Mouse (Mus musculus) cerebellum, adult 2 months (tissue): Measurements from ENCODE around the gene Plin3. TPM values are rescaled to one million over a fixed set of nuclear protein-coding genes. Genes with fewer than 3 reads are reported as not detected.

Source experiments
- DNase-seq, 2 experiments: peaks; one replicate each; pipeline ENCODE4 v3.0.0; 2021
- H3K27ac ChIP-seq: fragments of 200-500 bp; 2 replicates; pipeline ENCODE4 v1.5.1; 2012; ENCODE audit warnings: low read length, control low read depth, inconsistent platforms; ENCODE audit not compliant: insufficient read depth
- H3K27me3 ChIP-seq: fragments of 200-500 bp; 2 replicates; pipeline ENCODE4 v1.6.1; 2012; ENCODE audit warnings: inconsistent platforms, mild to moderate bottlenecking, low read length, moderate library complexity; ENCODE audit not compliant: control insufficient read depth, insufficient read depth
- H3K4me1 ChIP-seq: fragments of 200-500 bp; 2 replicates; pipeline ENCODE4 v1.6.1; 2011; ENCODE audit warnings: low read length; ENCODE audit not compliant: control insufficient read depth, insufficient read depth
- H3K4me3 ChIP-seq: fragments of 200-500 bp; replicated peaks from 2 replicates; pipeline ENCODE3; 2011; ENCODE audit warnings: mild to moderate bottlenecking, low read depth, low read length, control low read depth; ENCODE audit not compliant: insufficient read depth
- CTCF ChIP-seq: fragments of 200-500 bp; IDR thresholded peaks from 2 replicates; pipeline ENCODE4 v1.5.1; 2011; ENCODE audit warnings: low read depth, mild to moderate bottlenecking, control low read depth, low read length, moderate library complexity, borderline replicate concordance; ENCODE audit not compliant: insufficient read depth
- POLR2A ChIP-seq: fragments of 200-500 bp; IDR thresholded peaks from 2 replicates; pipeline ENCODE4 v1.6.1; 2011; ENCODE audit warnings: low read length, control low read depth, borderline replicate concordance; ENCODE audit not compliant: insufficient read depth
- WGBS: fragments of 180-500 bp; shearing (Covaris S2); methylation state at CpG from one replicate; pipeline ENCODE4 v1.1.7; 2018; 5-methylcytosine and 5-hydroxymethylcytosine counted together
- polyA plus RNA-seq: library from polyadenylated mRNA; depleted of rRNA; stranded (reverse); fragments of >200 nt; gene quantifications from 2 replicates; pipeline ENCODE4 v1.2.3, GENCODE M21; 2012; rRNA removed

Gene Plin3
- polyA plus RNA-seq, result 15.6 and 20.9 TPM in 2 replicates

DNA sequence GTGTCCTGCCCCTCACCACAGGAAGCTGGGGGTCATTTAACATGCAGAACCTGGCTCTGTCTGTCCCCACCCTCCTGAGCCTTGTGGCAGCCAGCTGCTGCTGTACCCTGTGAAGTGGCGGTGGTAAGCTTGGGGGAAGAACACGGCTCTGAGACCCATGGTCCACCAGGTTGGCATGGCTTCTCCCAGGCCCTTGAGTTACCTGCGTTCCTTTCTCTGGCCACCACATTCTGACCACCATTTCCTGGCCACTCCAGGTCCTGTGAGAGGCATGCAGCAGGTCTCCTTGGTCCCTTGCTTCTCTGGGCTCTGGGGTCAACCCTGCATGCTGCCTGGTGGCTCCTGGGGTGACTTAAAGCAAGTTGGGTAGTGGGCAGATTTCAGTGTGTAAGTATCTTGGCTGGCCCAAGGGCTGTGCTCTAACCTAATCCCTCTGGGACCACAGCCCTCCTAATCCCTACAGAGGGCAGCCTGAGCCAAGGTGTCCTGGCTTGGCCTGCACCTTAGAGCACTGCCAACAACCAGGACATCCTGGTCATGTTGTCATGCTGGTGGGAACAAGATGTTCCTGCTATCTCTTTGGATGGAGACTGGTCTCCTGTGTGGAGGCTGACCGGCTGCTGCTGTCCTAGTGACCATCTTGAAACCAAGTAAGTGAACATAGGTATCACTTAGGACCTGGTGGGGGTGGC, at the start of gene Plin3:
Plin3 (minus strand) TSS at position 343 of the 692 bp plus-strand sequence.
- DNase-seq, result peak; percentile 27 to 39
- Histone ChIP-seq H3K4me3 (no peak within 1 kb of the TSS), H3K27ac (no peak within 1 kb of the TSS), H3K27me3 (no peaks in the 10 kb centered on the region), H3K4me1 (peaks cover 23% of the 10 kb centered on the region)
- TF ChIP-seq POLR2A, result no peak
- TF ChIP-seq CTCF, result no peak
- 64% methylated on average over 4 of the region's 4 CpGs for WGBS

GRCm38 (mm10) chr17:56340717-56341116, 48.0 kb upstream of the Plin3 start:
- no peak for TF ChIP-seq CTCF
- no peak for TF ChIP-seq POLR2A
- H3K27me3 ChIP-seq, result no peaks in the 10 kb centered on the region
- DNase-seq, result peak; percentile 75 to 89
- H3K4me1 ChIP-seq, result peaks cover 64% of the 10 kb centered on the region
- no peak overlapping the region for H3K4me3 ChIP-seq
- H3K27ac ChIP-seq, result peak overlapping the region; percentile 86

DNA sequence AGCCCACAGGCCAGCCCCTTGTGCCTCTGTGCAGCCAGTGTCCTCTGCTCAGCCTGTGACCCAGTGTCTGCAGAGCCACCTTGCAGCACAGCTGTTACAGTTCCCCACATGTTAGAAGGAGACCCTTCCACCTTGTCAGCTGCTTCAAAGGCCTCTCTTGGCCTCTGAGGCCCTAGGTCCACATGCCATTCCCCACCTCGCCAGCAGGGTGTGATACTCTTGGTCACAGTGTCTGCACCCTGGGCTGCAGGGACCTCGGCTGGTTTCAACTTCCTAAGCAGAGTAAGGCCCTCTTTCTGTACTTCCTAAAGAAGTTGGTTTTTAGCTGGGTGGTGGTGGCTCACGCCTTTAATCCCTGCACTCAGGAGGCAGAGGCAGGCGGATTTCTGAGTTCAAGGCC, 46.2 kb upstream of the Plin3 start:
- Histone ChIP-seq H3K27me3 (no peaks in the 10 kb centered on the region), H3K27ac (no peak overlapping the region), H3K4me3 (no peak overlapping the region), H3K4me1 (peaks cover 68% of the 10 kb centered on the region)
- DNase-seq, result no peak
- WGBS, result 69% methylated on average over 4 of the region's 4 CpGs
- TF ChIP-seq CTCF (peak; percentile 28; the same call in 1 of the 2 replicates), POLR2A (no peak)

DNA sequence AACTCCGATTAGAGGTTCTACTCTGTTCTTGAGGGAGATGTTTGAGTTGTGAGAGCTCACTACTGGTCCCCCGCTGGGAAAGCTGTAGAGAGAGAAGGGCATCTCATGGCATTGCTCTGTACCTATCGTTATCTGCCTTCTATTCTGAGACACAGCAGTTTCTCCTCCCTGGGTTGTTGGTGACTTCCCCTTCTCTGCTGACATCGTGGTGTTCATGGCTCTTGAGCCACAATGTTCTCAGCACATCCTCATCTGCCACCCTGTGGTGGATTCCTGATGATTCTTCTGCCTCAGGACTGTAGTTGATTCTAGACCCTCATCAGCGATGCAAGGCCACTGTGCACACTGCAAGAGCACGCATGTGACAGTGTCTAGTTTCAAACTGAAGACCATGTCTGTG, 45.1 kb upstream of the Plin3 start:
- H3K27ac ChIP-seq, result no peak overlapping the region
- no peaks in the 10 kb centered on the region for H3K27me3 ChIP-seq
- TF ChIP-seq POLR2A, result no peak
- no peak for TF ChIP-seq CTCF
- WGBS, result 76% methylated on average over 6 of the region's 6 CpGs
- peaks cover 65% of the 10 kb centered on the region for H3K4me1 ChIP-seq
- H3K4me3 ChIP-seq, result no peak overlapping the region
- DNase-seq, result no peak

- no peaks in the 10 kb centered on the region for H3K27me3 ChIP-seq
- peak; percentile 67 to 76 for DNase-seq
- 4% methylated on average over 4 of the region's 4 CpGs for WGBS
- TF ChIP-seq CTCF, result peak; percentile 66; the same call in 1 of the 2 replicates
- TF ChIP-seq POLR2A, result no peak
- H3K4me1 ChIP-seq, result peaks cover 65% of the 10 kb centered on the region
- H3K4me3 ChIP-seq, result no peak overlapping the region
- H3K27ac ChIP-seq, result no peak overlapping the region
Observed at GRCm38 (mm10) chr17:56337190-56337589, 44.5 kb upstream of the Plin3 start.

DNA sequence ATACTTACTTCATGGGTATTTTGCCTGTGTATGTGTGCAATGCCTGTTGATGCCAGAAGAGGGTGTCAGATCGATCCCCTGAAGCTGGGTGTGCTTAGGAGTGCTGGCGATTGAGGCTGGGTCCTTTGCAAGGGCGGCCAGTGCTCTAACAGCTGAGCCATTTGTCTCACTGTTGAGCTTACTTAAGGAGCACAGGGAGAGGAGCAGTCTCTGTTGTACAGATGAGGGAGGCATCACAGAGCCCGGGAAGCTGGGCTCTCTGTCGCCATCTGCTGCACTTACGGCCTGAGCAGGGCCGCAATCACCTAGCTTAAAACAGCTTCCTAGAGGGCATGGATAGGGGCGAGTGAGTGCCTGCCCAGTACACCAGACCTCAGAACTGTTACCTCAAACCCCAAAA, 40.3 kb upstream of the Plin3 start:
- no peak overlapping the region for H3K4me3 ChIP-seq
- no peak for TF ChIP-seq POLR2A
- peak; percentile 54; the same call in 1 of the 2 replicates for TF ChIP-seq CTCF
- no peak for DNase-seq
- peaks cover 68% of the 10 kb centered on the region for H3K4me1 ChIP-seq
- H3K27me3 ChIP-seq, result no peaks in the 10 kb centered on the region
- WGBS, result 37% methylated on average over 8 of the region's 8 CpGs
- H3K27ac ChIP-seq, result no peak overlapping the region

DNA sequence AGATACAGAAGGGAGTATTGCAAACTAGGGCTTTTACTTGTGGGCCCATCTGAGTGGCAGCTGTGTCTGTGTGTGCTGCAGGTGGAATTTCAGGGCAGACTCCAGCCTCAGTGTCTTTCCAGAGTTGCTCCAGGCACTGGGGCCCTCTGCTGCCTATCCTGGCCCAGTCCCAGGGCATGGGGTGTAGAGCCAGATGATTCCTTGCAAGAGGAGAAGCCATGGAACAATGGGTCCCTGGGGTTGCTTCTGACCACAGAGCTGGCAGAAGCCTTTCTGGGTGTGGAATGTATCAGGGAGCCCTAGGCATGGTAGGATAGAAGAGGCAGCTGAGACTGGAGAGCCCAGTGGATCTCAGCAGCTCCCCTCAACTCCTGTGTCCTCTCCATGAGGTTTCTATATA, 38.6 kb upstream of the Plin3 start:
- no peak for TF ChIP-seq POLR2A
- no peak for TF ChIP-seq CTCF
- no peak overlapping the region for H3K27ac ChIP-seq
- no peak for DNase-seq
- no peak overlapping the region for H3K4me3 ChIP-seq
- no peaks in the 10 kb centered on the region for H3K27me3 ChIP-seq
- peaks cover 53% of the 10 kb centered on the region for H3K4me1 ChIP-seq

GRCm38 (mm10) chr17:56330345-56330744, 37.7 kb upstream of the Plin3 start:
- no peak overlapping the region for H3K4me3 ChIP-seq
- no peaks in the 10 kb centered on the region for H3K27me3 ChIP-seq
- DNase-seq, result no peak
- no peak for TF ChIP-seq CTCF
- no peak for TF ChIP-seq POLR2A
- H3K4me1 ChIP-seq, result peaks cover 46% of the 10 kb centered on the region
- WGBS, result 40% methylated on average over 3 of the region's 3 CpGs
- no peak overlapping the region for H3K27ac ChIP-seq
